Mouse (Mus musculus) thymus, postnatal 25 days (tissue): ENCODE data around the gene Vmn1r84.

ENCODE experiments used
- DNase-seq: peaks from one replicate; pipeline ENCODE4 v3.0.0; 2022

Gene Vmn1r84

DNA sequence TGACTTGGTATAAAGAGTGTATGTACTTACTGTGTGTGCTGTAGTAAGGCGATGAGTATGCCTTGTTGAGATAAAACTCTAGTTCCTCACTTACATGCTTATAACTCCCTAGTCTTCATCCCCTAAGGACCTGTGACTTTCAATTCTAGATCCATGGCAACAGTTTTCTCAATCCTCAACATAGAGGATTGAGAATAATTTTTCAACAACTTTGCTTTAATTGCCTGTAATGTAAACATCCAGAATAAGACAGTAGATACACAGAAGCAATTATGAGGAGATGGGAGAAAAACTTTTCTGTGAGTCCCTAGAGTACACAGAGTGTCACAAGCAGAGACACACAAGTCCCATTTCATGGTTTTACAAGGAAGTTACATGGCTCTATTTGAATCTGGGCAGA, at the start of gene Vmn1r84:
Gene Vmn1r84, minus strand, starts transcription at position 101 of the 400 bp plus-strand sequence.
- DNase-seq = no peak

DNA sequence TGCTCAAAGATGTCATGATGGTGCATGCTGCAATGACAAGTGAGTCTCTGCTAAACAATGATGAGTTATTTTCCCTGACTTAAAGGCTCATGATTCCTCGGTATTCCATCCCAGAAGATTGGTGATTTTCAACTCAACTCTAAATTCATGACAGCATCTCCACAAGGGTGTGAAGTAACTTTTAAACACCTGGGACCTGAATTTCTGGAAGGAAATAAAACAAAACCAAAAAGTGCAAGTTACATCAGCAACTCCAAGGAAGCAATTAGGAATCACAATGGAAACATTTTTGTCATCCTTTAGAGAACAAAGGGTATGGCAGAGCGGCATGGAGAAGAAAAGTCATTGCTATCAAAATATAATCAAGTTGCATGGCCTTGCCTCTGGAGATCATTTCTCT, 39.7 kb downstream of the Vmn1r84 start, which contains the start of gene Vmn1r83:
Gene Vmn1r83, minus strand, starts transcription at position 101 of the 400 bp plus-strand sequence.
- no peak for DNase-seq
